Comparison of ENCODE assay signal across 8 mouse cellular contexts in genomic region chr4:116151238-116151637, GRCm38 (mm10). TPM values are rescaled to one million over a fixed set of nuclear protein-coding genes. Genes with fewer than 3 reads are reported as not detected.
DNase-seq lines count a peak whose midpoint lies in the region; ATAC-seq and TF ChIP-seq lines count a peak whose summit lies in the region.

Lurap1 (minus strand) TSS chr4:116151338.

- peak within 1 kb of the TSS; percentile 90 for H3K4me2 ChIP-seq in heart, embryonic 16.5 days (ENCODE audit: low read depth, low read length)
- peak within 1 kb of the TSS; percentile 66 for H3K4me2 ChIP-seq in hindbrain, embryonic 13.5 days
- peak within 1 kb of the TSS; percentile 97 for H3K4me2 ChIP-seq in liver, embryonic 16.5 days (ENCODE audit: low read depth, low read length)

- TF ChIP-seq CTCF in bone marrow, adult 2 months (IDR thresholded peaks at IDR 0.05; ENCODE audit: control insufficient read depth, insufficient read depth, low read length): no peak

- H3K27ac ChIP-seq in heart, embryonic 16.5 days (ENCODE audit: low read length): peak within 1 kb of the TSS; percentile 91
- peak within 1 kb of the TSS; percentile 83 for H3K27ac ChIP-seq in bone marrow, adult 2 months (ENCODE audit: control insufficient read depth, insufficient read depth, low read depth, low read length, poor library complexity)
- H3K27ac ChIP-seq in hindbrain, embryonic 13.5 days: peak within 1 kb of the TSS; percentile 91
- H3K27ac ChIP-seq in liver, embryonic 16.5 days (ENCODE audit: low read length): peak within 1 kb of the TSS; percentile 74

- peaks cover 14% of the 10 kb centered on the region for H3K4me1 ChIP-seq in heart, embryonic 16.5 days (ENCODE audit: control insufficient read depth, insufficient read depth, low read length)
- no peaks in the 10 kb centered on the region; the same call in 1 of the 2 replicates for H3K4me1 ChIP-seq in bone marrow, adult 2 months (ENCODE audit: control insufficient read depth, insufficient read depth, low read length)
- H3K4me1 ChIP-seq in hindbrain, embryonic 13.5 days (replicated peaks): peaks cover 21% of the 10 kb centered on the region
- H3K4me1 ChIP-seq in liver, embryonic 16.5 days (ENCODE audit: control insufficient read depth, low read depth, low read length): peaks cover 15% of the 10 kb centered on the region

- ATAC-seq in heart, embryonic 16.5 days (replicated peaks; ENCODE audit: extremely low read depth, insufficient read depth, low FRiP score): no peak
- ATAC-seq in hindbrain, embryonic 13.5 days (ENCODE audit: low FRiP score): no peak
- ATAC-seq in liver, embryonic 16.5 days (ENCODE audit: low read depth): no peak
- no peak for ATAC-seq in erythroid progenitor cell, adult 5-6 weeks (replicated peaks; ENCODE audit: low FRiP score, poor library complexity, severe bottlenecking)

- intact Hi-C loops in heart, postnatal 10 days (cut with DNase I): no loop called here

- 0 out of 2 replicates have a peak, but pooled peaks cover 2% of the 10 kb centered on the region for H3K9me3 ChIP-seq in heart, embryonic 16.5 days (replicated peaks; ENCODE audit: control insufficient read depth, low read length)
- no peaks in the 10 kb centered on the region for H3K9me3 ChIP-seq in hindbrain, embryonic 13.5 days
- no peaks in the 10 kb centered on the region; the same call in 1 of the 2 replicates for H3K9me3 ChIP-seq in liver, embryonic 16.5 days (replicated peaks; ENCODE audit: control insufficient read depth, low read length)

- H3K27me3 ChIP-seq in heart, embryonic 16.5 days (ENCODE audit: control insufficient read depth, insufficient read depth, low read length): no peaks in the 10 kb centered on the region
- H3K27me3 ChIP-seq in hindbrain, embryonic 13.5 days: no peaks in the 10 kb centered on the region
- no peaks in the 10 kb centered on the region for H3K27me3 ChIP-seq in liver, embryonic 16.5 days (ENCODE audit: control insufficient read depth, insufficient read depth, low read depth, low read length)

- TF ChIP-seq POLR2A in bone marrow, adult 2 months (IDR thresholded peaks at IDR 0.05; ENCODE audit: borderline replicate concordance, control insufficient read depth, low read depth, low read length): no peak

- H3K4me3 ChIP-seq in heart, embryonic 16.5 days (ENCODE audit: low read length): peak within 1 kb of the TSS; percentile 91
- peak within 1 kb of the TSS; percentile 90 for H3K4me3 ChIP-seq in bone marrow, adult 2 months (replicated peaks; ENCODE audit: control insufficient read depth, low read depth, low read length)
- H3K4me3 ChIP-seq in hindbrain, embryonic 13.5 days: peak within 1 kb of the TSS; percentile 71
- peak within 1 kb of the TSS; percentile 79 for H3K4me3 ChIP-seq in liver, embryonic 16.5 days (ENCODE audit: low read depth, low read length)

- DNase-seq in heart, postnatal 10 days: no peak
- DNase-seq in right cerebral cortex, postnatal 25 days: no peak
- DNase-seq in urinary bladder, postnatal 4 days (ENCODE audit: low spot score in 2 of 2): no peak

- 61% methylated on average over 6 of the region's 6 CpGs for WGBS in heart, embryonic 16.5 days
- 63% methylated on average over 6 of the region's 6 CpGs for WGBS in bone marrow, adult 2 months
- WGBS in hindbrain, embryonic 13.5 days: 78% methylated on average over 6 of the region's 6 CpGs
- WGBS in liver, embryonic 16.5 days (ENCODE audit: insufficient replicate concordance): 68% methylated on average over 6 of the region's 6 CpGs

- H3K36me3 ChIP-seq in heart, embryonic 16.5 days (ENCODE audit: control insufficient read depth, insufficient read depth): peaks cover 39% of the 10 kb centered on the region
- peaks cover 45% of the 10 kb centered on the region for H3K36me3 ChIP-seq in hindbrain, embryonic 13.5 days
- peaks cover 5% of the 10 kb centered on the region; the same call in 1 of the 2 replicates for H3K36me3 ChIP-seq in liver, embryonic 16.5 days (ENCODE audit: control insufficient read depth, insufficient read depth)

- peak within 1 kb of the TSS; percentile 98 for H3K9ac ChIP-seq in heart, embryonic 16.5 days (ENCODE audit: low read length)
- peak within 1 kb of the TSS; percentile 93 for H3K9ac ChIP-seq in hindbrain, embryonic 13.5 days
- peak within 1 kb of the TSS; percentile 85 for H3K9ac ChIP-seq in liver, embryonic 16.5 days (ENCODE audit: low read depth, low read length)

RNA-seq across cellular contexts. Expression of gene Lurap1, which starts in this region (rescaled TPM):
- polyA plus RNA-seq in heart, embryonic 16.5 days (2015; fragmentation: Nextera tagmentation; extraction: Ambion mirVana): 2.3 and 2.9 TPM in 2 replicates
- total RNA-seq in heart, postnatal 10 days (2021): 1 to 10 TPM; 4.6 to 5.1 TPM
- polyA plus RNA-seq in bone marrow, adult 2 months (2011; ENCODE audit: insufficient read depth, insufficient read length, low replicate concordance, missing spikeins): 0.35 TPM in 1 of 2 replicates, not detected in the other
- polyA plus RNA-seq in hindbrain, embryonic 13.5 days (2015; fragmentation: Nextera tagmentation; extraction: Ambion mirVana): 1.7 and 1.9 TPM in 2 replicates
- 0.26 and 0.38 TPM in 2 replicates for polyA plus RNA-seq in liver, embryonic 16.5 days (2015; fragmentation: Nextera tagmentation; extraction: Ambion mirVana)
- total RNA-seq in erythroid progenitor cell, adult 5-6 weeks (2015; ENCODE audit: low replicate concordance): not detected in 2 replicates
- not detected in 2 replicates for total RNA-seq in erythroid progenitor cell, adult 5-6 weeks (2017; ENCODE audit: low replicate concordance)

Comparison
In these comparisons a context has a peak if more than half of its experiments do, and no peak if none do; other contexts are left out.
1. RNA of gene Lurap1 (total RNA-seq): 4.6 to 5.1 TPM in heart, postnatal 10 days; not detected in erythroid progenitor cell, adult 5-6 weeks; every median in the first group is over 4 times any median in the second.
2. Peak in every context shown above with its lines, with median percentiles within 50 percentile points of each other: H3K27ac ChIP-seq, H3K4me2 ChIP-seq, H3K4me3 ChIP-seq and H3K9ac ChIP-seq.